Mouse (Mus musculus) CD8-positive naive resting alpha-beta T cell, adult 57 days (primary cell): ENCODE results near the gene Gabra3. TPM values are rescaled to one million over a fixed set of nuclear protein-coding genes. Genes with fewer than 3 reads are reported as not detected.

ENCODE experiments used
- total RNA-seq: library from RNA; stranded (reverse); gene quantifications from one replicate; pipeline ENCODE4 v1.2.4, GENCODE M21; 2023

Gene Gabra3
- total RNA-seq: not detected

DNA sequence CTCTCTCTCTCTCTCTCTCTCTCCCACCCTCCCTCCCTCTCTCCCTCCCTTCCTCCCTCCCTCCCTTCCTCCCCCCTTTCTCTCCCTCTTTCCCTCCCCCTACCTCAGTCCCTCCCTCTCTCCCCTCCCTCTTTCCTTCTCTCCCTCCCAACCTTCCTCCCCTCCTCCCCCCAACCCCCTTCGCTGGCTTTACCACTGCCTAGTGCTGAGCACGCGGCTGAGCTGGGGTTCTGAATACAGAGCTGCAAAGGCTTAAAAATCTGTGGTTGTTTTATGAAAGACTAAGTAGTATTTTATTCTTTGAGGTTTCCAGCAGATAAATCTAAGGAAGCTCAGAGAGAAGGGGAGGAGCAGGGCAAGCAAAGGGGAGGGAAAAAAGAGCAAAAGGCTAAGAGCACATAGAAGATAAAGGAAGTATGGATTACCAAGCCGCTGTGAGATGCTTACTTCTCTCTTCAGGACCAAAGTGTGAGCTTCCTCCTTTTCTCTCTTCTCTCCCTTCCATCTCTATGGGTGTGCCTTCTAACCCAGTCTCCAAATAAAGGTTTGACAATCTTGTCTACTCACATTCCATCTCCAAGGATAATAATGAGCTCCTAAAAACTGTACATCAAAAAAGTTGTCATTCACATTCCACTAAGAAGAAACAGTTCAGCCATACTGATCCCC, at the start of gene Gabra3:
Gene Gabra3 (minus strand): TSS at position 619 of the 669 bp plus-strand sequence.

DNA sequence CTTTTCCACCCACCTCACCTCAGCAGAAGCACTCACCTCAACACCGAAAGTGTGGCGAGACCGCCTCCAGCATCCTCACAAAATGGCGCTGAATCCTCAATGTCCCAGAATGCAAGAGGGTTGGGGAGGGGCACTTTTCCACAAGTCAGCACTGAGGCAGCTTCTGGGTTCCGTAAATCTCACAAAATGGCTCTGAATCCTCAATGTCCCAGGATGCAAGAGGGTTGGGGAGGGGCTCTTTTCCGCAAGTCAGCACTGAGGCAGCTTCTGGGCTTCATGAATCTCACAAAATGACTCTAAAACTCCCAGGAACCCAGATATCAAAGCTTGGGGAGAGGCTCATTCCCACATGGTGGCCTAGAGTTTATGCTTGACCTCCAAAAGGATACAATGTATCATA, 269.9 kb downstream of the Gabra3 start, which contains the start of gene Magea10:
Gene Magea10 (minus strand): TSS at position 101 of the 400 bp plus-strand sequence.

Other genes with a start within 250 kb of the Gabra3 start
- not detected for gene Gabrq, start 168.3 kb upstream of the Gabra3 start, total RNA-seq